ENCODE assay signal across 26 mouse cellular contexts in genomic region chr13:34663762-34664161, GRCm38 (mm10).
"Had no signal": no experiment of that assay in that cellular context is flagged by ENCODE, and none has a peak within 500 bp of the region (broad histone marks: within the 10 kb centered on the region; RNA-seq: fewer than 3 reads in every experiment).

No protein-coding gene starts in this region.

- H3K4me1 ChIP-seq: heart, embryonic 10.5 days; heart, embryonic 12.5 days; hindbrain, embryonic 12.5 days; hindbrain, embryonic 15.5 days; kidney, embryonic 15.5 days; limb, embryonic 13.5 days; limb, embryonic 15.5 days; liver, embryonic 12.5 days had no signal

- H3K9me3 ChIP-seq: heart, embryonic 10.5 days; heart, embryonic 12.5 days; hindbrain, embryonic 12.5 days; hindbrain, embryonic 15.5 days; kidney, embryonic 15.5 days; limb, embryonic 15.5 days; liver, embryonic 12.5 days had no signal

- H3K27me3 ChIP-seq: heart, embryonic 12.5 days; hindbrain, embryonic 12.5 days; hindbrain, embryonic 15.5 days; kidney, embryonic 15.5 days; limb, embryonic 13.5 days; limb, embryonic 15.5 days; liver, embryonic 12.5 days had no signal

- H3K4me3 ChIP-seq: gastrocnemius, adult 2 months; heart, adult 2 months; heart, embryonic 10.5 days; heart, embryonic 12.5 days; hindbrain, embryonic 10.5 days; hindbrain, embryonic 12.5 days; hindbrain, embryonic 15.5 days; kidney, embryonic 15.5 days; limb, embryonic 13.5 days; limb, embryonic 15.5 days; liver, embryonic 12.5 days had no signal

- DNase-seq: gastrocnemius, adult 2 months; gastrocnemius, postnatal 10 days; gastrocnemius, postnatal 25 days; heart, adult 2 months; heart, postnatal 10 days; heart, postnatal 4 days; kidney, adult 11 months; kidney, adult 2 months; kidney, adult 9 months; kidney, postnatal 14 days; kidney, postnatal 36 days; layer of hippocampus, adult 9-11 months; layer of hippocampus, postnatal 36 days; left cerebral cortex, postnatal 4 days had no signal

- ATAC-seq: hindbrain, postnatal 0 days; intestine, embryonic 16.5 days; liver, embryonic 12.5 days had no signal

- H3K36me3 ChIP-seq: heart, embryonic 10.5 days; heart, embryonic 12.5 days; hindbrain, embryonic 10.5 days; hindbrain, embryonic 12.5 days; hindbrain, embryonic 15.5 days; kidney, embryonic 15.5 days; limb, embryonic 13.5 days; limb, embryonic 15.5 days; liver, embryonic 12.5 days had no signal

- H3K9ac ChIP-seq: heart, embryonic 12.5 days; hindbrain, embryonic 12.5 days; hindbrain, embryonic 15.5 days; kidney, embryonic 15.5 days; limb, embryonic 13.5 days; limb, embryonic 15.5 days; liver, embryonic 12.5 days had no signal

- H3K4me2 ChIP-seq: heart, embryonic 12.5 days; hindbrain, embryonic 12.5 days; hindbrain, embryonic 15.5 days; kidney, embryonic 15.5 days; limb, embryonic 13.5 days; limb, embryonic 15.5 days; liver, embryonic 12.5 days had no signal

- H3K27ac ChIP-seq: gastrocnemius, adult 2 months; heart, adult 2 months; heart, embryonic 10.5 days; hindbrain, embryonic 10.5 days; hindbrain, embryonic 12.5 days; hindbrain, embryonic 15.5 days; hindbrain, postnatal 0 days; kidney, embryonic 15.5 days; kidney, postnatal 0 days; limb, embryonic 13.5 days; limb, embryonic 15.5 days; liver, embryonic 12.5 days had no signal
